Mouse (Mus musculus) CH12.LX (cell line): ENCODE results near the gene 2900026A02Rik. TPM values are rescaled to one million over a fixed set of nuclear protein-coding genes. Genes with fewer than 3 reads are reported as not detected.

ENCODE experiments used
- DNase-seq: peaks from one replicate; pipeline ENCODE4 v3.0.0-alpha.2; 2013; ENCODE audit errors: extremely low read depth
- H3K27ac ChIP-seq: 2 replicates; pipeline ENCODE4 v1.5.1; 2012; ENCODE audit warnings: low read depth, mild to moderate bottlenecking, control low read depth, moderate library complexity; ENCODE audit not compliant: insufficient read depth
- H3K27me3 ChIP-seq: replicated peaks from 2 replicates; pipeline ENCODE3; 2012; ENCODE audit warnings: inconsistent platforms
- H3K36me3 ChIP-seq, 2 experiments: replicated peaks in 1 of 2; 2 replicates each; pipeline versions ENCODE3 to v1.6.1; 2012; ENCODE audit warnings: inconsistent platforms in 1 of 2, low read length in 1 of 2, mild to moderate bottlenecking in 1 of 2, mixed read lengths in 1 of 2, moderate library complexity in 1 of 2; ENCODE audit not compliant: control insufficient read depth in 1 of 2, insufficient read depth in 1 of 2
- H3K4me1 ChIP-seq, 2 experiments: 2 replicates each; pipeline ENCODE4 v1.6.1; 2012; ENCODE audit warnings: inconsistent platforms in 1 of 2, moderate library complexity in 1 of 2; ENCODE audit not compliant: insufficient read depth in 2 of 2, control insufficient read depth in 1 of 2
- H3K4me2 ChIP-seq: 2 replicates; pipeline ENCODE4 v1.6.1; 2012; ENCODE audit warnings: low read depth, mild to moderate bottlenecking, control low read depth; ENCODE audit not compliant: poor library complexity, insufficient read depth, severe bottlenecking
- H3K4me3 ChIP-seq, 3 experiments: fragments of 150-350 bp in 1 of 3; sonication (generic) in 1 of 3; replicated peaks in 1 of 3; 2 replicates each; pipeline versions ENCODE3 to v1.5.1; 2011 to 2012; ENCODE audit warnings: low read depth in 2 of 3, low read length in 2 of 3, mild to moderate bottlenecking in 2 of 3, moderate library complexity in 2 of 3, control low read depth in 1 of 3, improper control_type of control experiment in 1 of 3, inconsistent platforms in 1 of 3, mixed read lengths in 1 of 3; ENCODE audit not compliant: poor library complexity in 1 of 3
- H3K79me2 ChIP-seq: replicated peaks from 2 replicates; pipeline ENCODE4 v1.6.1; 2012; ENCODE audit warnings: mild to moderate bottlenecking, moderate library complexity; ENCODE audit not compliant: control insufficient read depth, poor library complexity, insufficient read depth, severe bottlenecking; ENCODE audit errors: extremely low read depth
- H3K9ac ChIP-seq: 2 replicates; pipeline ENCODE4 v1.6.1; 2012; ENCODE audit warnings: low read depth, mild to moderate bottlenecking, control low read depth, moderate library complexity; ENCODE audit not compliant: insufficient read depth
- H3K9me3 ChIP-seq: replicated peaks from 2 replicates; pipeline ENCODE3; 2012; ENCODE audit warnings: low read length, inconsistent platforms, mixed read lengths
- CHD2 ChIP-seq: IDR thresholded peaks from 2 replicates; pipeline ENCODE4 v1.6.1; 2011; ENCODE audit warnings: low read length, improper control_type of control experiment
- EP300 ChIP-seq: IDR thresholded peaks from 2 replicates; pipeline ENCODE4 v1.6.1; 2011; ENCODE audit warnings: low read length, improper control_type of control experiment
- ETS1 ChIP-seq: conservative IDR thresholded peaks from 2 replicates; pipeline ENCODE4 v1.6.1; 2012; ENCODE audit warnings: low read depth, mild to moderate bottlenecking, inconsistent platforms, low read length, improper control_type of control experiment, moderate library complexity
- GABPA ChIP-seq: IDR thresholded peaks from 2 replicates; pipeline ENCODE4 v1.6.1; 2012; ENCODE audit warnings: low read depth, low read length, improper control_type of control experiment, inconsistent platforms; ENCODE audit not compliant: insufficient replicate concordance
- HCFC1 ChIP-seq: IDR thresholded peaks from 2 replicates; pipeline ENCODE4 v1.6.1; 2012; ENCODE audit warnings: low read depth, mild to moderate bottlenecking, inconsistent platforms, low read length, improper control_type of control experiment
- IRF4 ChIP-seq: IDR thresholded peaks from 2 replicates; pipeline ENCODE4 v1.6.1; 2014; ENCODE audit warnings: low read depth, mild to moderate bottlenecking, inconsistent platforms, low read length, improper control_type of control experiment
- JUN ChIP-seq: IDR thresholded peaks from 2 replicates; pipeline ENCODE4 v1.6.1; 2011; ENCODE audit warnings: low read depth, mild to moderate bottlenecking, low read length, improper control_type of control experiment, moderate library complexity; ENCODE audit not compliant: insufficient read depth
- MAFK ChIP-seq: IDR thresholded peaks from 2 replicates; pipeline ENCODE4 v1.6.1; 2011; ENCODE audit warnings: low read length, improper control_type of control experiment; ENCODE audit not compliant: insufficient replicate concordance
- MAX ChIP-seq: IDR thresholded peaks from 2 replicates; pipeline ENCODE4 v1.6.1; 2011; ENCODE audit warnings: low read length, improper control_type of control experiment
- MAZ ChIP-seq: IDR thresholded peaks from 2 replicates; pipeline ENCODE4 v1.6.1; 2012; ENCODE audit warnings: low read depth, mild to moderate bottlenecking, inconsistent platforms, low read length, improper control_type of control experiment, moderate library complexity
- POLR2AphosphoS2 ChIP-seq: IDR thresholded peaks from 2 replicates; pipeline ENCODE4 v1.6.1; 2011; ENCODE audit warnings: low read depth, low read length, improper control_type of control experiment
- RAD21 ChIP-seq: IDR thresholded peaks from 2 replicates; pipeline ENCODE4 v1.6.1; 2011; ENCODE audit warnings: low read depth, mild to moderate bottlenecking, low read length, improper control_type of control experiment, moderate library complexity
- RCOR1 ChIP-seq: conservative IDR thresholded peaks from 2 replicates; pipeline ENCODE4 v1.6.1; 2012; ENCODE audit warnings: low read depth, mild to moderate bottlenecking, inconsistent platforms, low read length, improper control_type of control experiment
- SIN3A ChIP-seq: IDR thresholded peaks from 2 replicates; pipeline ENCODE4 v1.6.1; 2012; ENCODE audit warnings: low read length, improper control_type of control experiment, inconsistent platforms
- SMC3 ChIP-seq: IDR thresholded peaks from 2 replicates; pipeline ENCODE4 v1.6.1; 2011; ENCODE audit warnings: low read depth, low read length, improper control_type of control experiment
- TCF12 ChIP-seq: IDR thresholded peaks from 2 replicates; pipeline ENCODE4 v1.6.1; 2014; ENCODE audit warnings: low read depth, mild to moderate bottlenecking, inconsistent platforms, low read length, improper control_type of control experiment
- UBTF ChIP-seq: IDR thresholded peaks from 2 replicates; pipeline ENCODE4 v1.6.1; 2012; ENCODE audit warnings: low read depth, mild to moderate bottlenecking, inconsistent platforms, low read length, improper control_type of control experiment, moderate library complexity
- USF2 ChIP-seq: conservative IDR thresholded peaks from 2 replicates; pipeline ENCODE4 v1.6.1; 2011; ENCODE audit warnings: low read depth, low read length, improper control_type of control experiment
- ZNF384 ChIP-seq: IDR thresholded peaks from 2 replicates; pipeline ENCODE4 v1.6.1; 2012; ENCODE audit warnings: low read depth, low read length, improper control_type of control experiment, inconsistent platforms
- dilution Hi-C: fragments of 300-500 bp; cut with MboI; formaldehyde crosslinking; loops from 2 replicates; pipeline ENCODE4 v1.14.3; 2020; ENCODE audit warnings: low sequenced_read_pairs; ENCODE audit not compliant: extremely low pct_unique_long_range_greater_than_20kb, extremely low pct_ligation_motif_present
- in situ Hi-C: fragments of 300-500 bp; cut with MboI; formaldehyde crosslinking; loops from 3 replicates; pipeline ENCODE4 v1.14.3; 2019; ENCODE audit warnings: low sequenced_read_pairs, low pct_ligation_motif_present, low pct_unique_long_range_greater_than_20kb, mixed read lengths
- polyA plus RNA-seq: library from polyadenylated mRNA; unstranded; fragments of >175 nt; gene quantifications from 2 replicates; pipeline ENCODE4 v1.2.1, GENCODE M21; 2012; ENCODE audit warnings: low read depth; ENCODE audit not compliant: insufficient read length
- total RNA-seq, 2 experiments: library from RNA; depleted of rRNA; stranded (reverse); fragments of 300-350 nt in 1 of 2; fragments of >200 nt in 1 of 2; gene quantifications; 2 replicates each; pipeline ENCODE4 v1.2.3; 2012 to 2014

The 2900026A02Rik gene
- total and polyA plus RNA-seq, 3 experiments = 0.85 to 4.6 (median 0.93) TPM

GRCm38 (mm10) chr5:113107709-113108108 is 113.3 kb downstream of the 2900026A02Rik start:
- Histone ChIP-seq H3K9me3 (peaks cover 3% of the 10 kb centered on the region), H3K4me2 (no peak overlapping the region), H3K27ac (no peak overlapping the region), H3K4me1 (peaks cover 10 to 55% of the 10 kb centered on the region in 2 experiments), H3K36me3 (peaks cover 0 to 3% of the 10 kb centered on the region in 2 experiments), H3K9ac (no peak overlapping the region), H3K79me2 (no peaks in the 10 kb centered on the region)
- no peak for DNase-seq
- in situ Hi-C loops = loop anchor here (5.0 kb wide), 1 partner anchor 60 kb away; no protein-coding TSS in a partner anchor
- no peak for TF ChIP-seq MAFK
- no peak for TF ChIP-seq RAD21
- TF ChIP-seq POLR2AphosphoS2 = no peak
- TF ChIP-seq ETS1 = no peak
- TF ChIP-seq JUN = no peak
- TF ChIP-seq CHD2 = no peak
- TF ChIP-seq IRF4 = no peak
- TF ChIP-seq ZNF384 = no peak
- TF ChIP-seq HCFC1 = no peak
- TF ChIP-seq, all 38 proteins: peak for 0
- H3K27me3 ChIP-seq = no peaks in the 10 kb centered on the region
- no peak overlapping the region for H3K4me3 ChIP-seq
- dilution Hi-C loops = no loop called here

DNA sequence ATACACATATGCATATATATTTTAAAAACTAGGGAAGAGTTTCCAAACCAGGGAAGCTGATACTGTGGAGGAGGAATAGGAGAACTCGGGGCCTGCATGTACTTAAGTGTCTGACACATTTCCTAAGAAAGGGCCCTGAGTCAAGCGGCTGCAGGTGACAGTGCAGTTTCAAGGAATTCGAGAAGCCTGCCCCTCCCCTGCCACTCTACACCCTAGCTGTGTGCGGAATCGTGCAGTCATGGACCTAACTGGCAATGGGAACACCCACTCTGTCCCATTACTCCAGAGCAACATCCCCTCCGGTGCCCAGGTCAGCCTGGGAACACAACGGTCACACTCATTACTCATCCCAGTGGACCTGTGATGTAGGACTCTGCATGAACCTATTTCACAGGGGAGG is 114.4 kb downstream of the 2900026A02Rik start:
- peaks cover 0 to 7% of the 10 kb centered on the region in 2 experiments for H3K36me3 ChIP-seq
- H3K79me2 ChIP-seq = no peaks in the 10 kb centered on the region
- peaks cover 3% of the 10 kb centered on the region for H3K9me3 ChIP-seq
- DNase-seq = no peak
- no peak for TF ChIP-seq MAZ
- no peak for TF ChIP-seq SMC3
- no peak for TF ChIP-seq RCOR1
- no peak for TF ChIP-seq GABPA
- no peak for TF ChIP-seq TCF12
- TF ChIP-seq UBTF = no peak
- no peak for TF ChIP-seq CHD2
- TF ChIP-seq MAX = no peak
- TF ChIP-seq IRF4 = no peak
- TF ChIP-seq EP300 = no peak
- TF ChIP-seq HCFC1 = no peak
- TF ChIP-seq SIN3A = no peak
- TF ChIP-seq USF2 = no peak
- no peak overlapping the region for H3K9ac ChIP-seq
- dilution Hi-C loops = no loop called here
- H3K27me3 ChIP-seq = no peaks in the 10 kb centered on the region
- in situ Hi-C loops = loop anchor here (5.0 kb wide), 1 partner anchor 61 kb away; no protein-coding TSS in a partner anchor
- H3K4me1 ChIP-seq = peaks cover 8 to 44% of the 10 kb centered on the region in 2 experiments
- no peak overlapping the region for H3K4me2 ChIP-seq
- no peak overlapping the region for H3K4me3 ChIP-seq
- no peak overlapping the region for H3K27ac ChIP-seq
